Mouse (Mus musculus): ENCODE results near the gene Mfap5.

DNA sequence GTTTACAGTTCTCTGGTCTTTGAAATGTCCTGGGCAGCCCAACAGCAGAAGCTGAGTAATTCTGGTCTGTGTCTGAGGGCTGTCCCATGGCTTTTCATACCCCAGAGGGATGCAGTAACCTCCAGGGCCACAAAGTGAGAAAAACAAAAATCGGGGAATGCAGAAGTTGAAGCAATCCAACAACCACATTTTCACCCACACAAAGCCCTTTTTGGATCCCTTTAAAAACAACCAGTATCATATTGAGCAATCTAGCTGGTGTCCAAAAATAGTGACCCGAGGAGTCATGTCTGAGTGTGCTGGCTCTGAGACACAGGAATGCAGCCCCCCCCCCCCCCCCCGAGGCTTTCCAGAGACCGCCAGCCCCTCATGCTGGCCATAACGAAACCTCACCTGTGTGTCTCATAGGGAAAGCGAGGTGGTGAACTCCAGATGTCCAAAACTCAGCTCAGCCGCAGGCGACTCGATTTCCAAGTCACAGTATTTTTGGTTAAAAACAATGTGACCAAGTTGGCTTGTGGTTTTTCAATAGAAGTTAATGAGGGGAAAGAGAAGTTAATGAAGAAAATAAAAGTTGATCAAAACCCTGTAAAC, 39.7 kb downstream of the Mfap5 start:
- no peak for TF ChIP-seq POLR2A (IDR thresholded peaks at IDR 0.05; ENCODE audit: borderline replicate concordance, control insufficient read depth, low read depth, low read length)
- no peak for TF ChIP-seq CTCF (IDR thresholded peaks at IDR 0.05; ENCODE audit: control insufficient read depth, insufficient read depth, low read length)

All from bone marrow, adult 2 months (tissue).